30 mouse cellular contexts compared by ENCODE assay signal in genomic region chr13:112348896-112349484, GRCm38 (mm10).
A peak's percentile ranks its signal among the peaks of the same experiment; 100 is the strongest.
DNase-seq lines count a peak whose midpoint lies in the region; ATAC-seq lines count a peak whose summit lies in the region.
"Had no signal": no experiment of that assay in that cellular context is flagged by ENCODE, and none has a peak within 500 bp of the region (broad histone marks: within the 10 kb centered on the region; RNA-seq: fewer than 3 reads in every experiment).

No protein-coding gene starts in this region.

- WGBS in kidney, embryonic 15.5 days = 89% methylated on average over 14 of the region's 14 CpGs
- 96% methylated on average over 14 of the region's 14 CpGs for WGBS in embryonic facial prominence, embryonic 10.5 days
- 93% methylated on average over 14 of the region's 14 CpGs for WGBS in forebrain, embryonic 12.5 days

- no peak for ATAC-seq in kidney, embryonic 15.5 days (replicated peaks; ENCODE audit: low FRiP score)
- ATAC-seq in forebrain, embryonic 12.5 days (ENCODE audit: low FRiP score) = no peak
- ATAC-seq: activated CD4-positive, CD25-positive, alpha-beta regulatory T cell, adult 4 months; forebrain, embryonic 13.5 days; hindbrain, postnatal 0 days; intestine, embryonic 15.5 days; midbrain, embryonic 16.5 days had no signal

- H3K27ac ChIP-seq in kidney, embryonic 15.5 days = peak overlapping the region; percentile 42; the same call in 1 of the 2 replicates
- H3K27ac ChIP-seq in embryonic facial prominence, embryonic 10.5 days (replicated peaks) = peak overlapping the region; percentile 30; the same call in 1 of the 2 replicates
- H3K27ac ChIP-seq in forebrain, embryonic 12.5 days = no peak overlapping the region
- H3K27ac ChIP-seq: embryonic facial prominence, embryonic 15.5 days; forebrain, embryonic 13.5 days; hindbrain, embryonic 12.5 days; hindbrain, postnatal 0 days; intestine, embryonic 15.5 days; layer of hippocampus, adult 2 months; left cerebral cortex, adult 2 months; limb, embryonic 13.5 days; liver, embryonic 13.5 days; neural tube, embryonic 12.5 days; stomach, embryonic 15.5 days had no signal

- H3K36me3 ChIP-seq in kidney, embryonic 15.5 days = no peaks in the 10 kb centered on the region
- H3K36me3 ChIP-seq in embryonic facial prominence, embryonic 10.5 days (replicated peaks) = no peaks in the 10 kb centered on the region
- H3K36me3 ChIP-seq in forebrain, embryonic 12.5 days (replicated peaks) = no peaks in the 10 kb centered on the region
- H3K36me3 ChIP-seq: embryonic facial prominence, embryonic 15.5 days; hindbrain, embryonic 12.5 days; intestine, embryonic 15.5 days; limb, embryonic 13.5 days; liver, embryonic 13.5 days; neural tube, embryonic 12.5 days; stomach, embryonic 15.5 days had no signal

- H3K4me3 ChIP-seq in kidney, embryonic 15.5 days (replicated peaks) = no peak overlapping the region
- H3K4me3 ChIP-seq in embryonic facial prominence, embryonic 10.5 days = no peak overlapping the region
- H3K4me3 ChIP-seq in forebrain, embryonic 12.5 days (replicated peaks) = no peak overlapping the region
- H3K4me3 ChIP-seq: embryonic facial prominence, embryonic 15.5 days; forebrain, embryonic 13.5 days; hindbrain, embryonic 12.5 days; intestine, embryonic 15.5 days; layer of hippocampus, adult 2 months; left cerebral cortex, adult 2 months; limb, embryonic 13.5 days; liver, embryonic 13.5 days; myocyte; neural tube, embryonic 12.5 days; stomach, embryonic 15.5 days had no signal

- DNase-seq in kidney, adult 11 months = no peak
- DNase-seq in adrenal gland, adult 2 months = peak; percentile 87
- DNase-seq in adrenal gland, postnatal 10 days = peak; percentile 55
- DNase-seq in embryonic facial prominence, embryonic 10.5 days (ENCODE audit: low spot score) = no peak
- no peak for DNase-seq in layer of hippocampus, adult 18-20 months (ENCODE audit: low spot score in 2 of 2)
- no peak for DNase-seq in lung, adult 18-20 months
- DNase-seq: cerebellum, adult 11-12 months; cerebellum, postnatal 14 days; gastrocnemius, postnatal 14 days; heart, postnatal 14 days; liver, embryonic 13.5 days; lung, adult 2 months; lung, postnatal 10 days; right cerebral cortex, postnatal 4 days had no signal

- no peaks in the 10 kb centered on the region for H3K9me3 ChIP-seq in kidney, embryonic 15.5 days (replicated peaks)
- H3K9me3 ChIP-seq in embryonic facial prominence, embryonic 10.5 days = no peaks in the 10 kb centered on the region
- H3K9me3 ChIP-seq in forebrain, embryonic 12.5 days = no peaks in the 10 kb centered on the region
- H3K9me3 ChIP-seq: forebrain, embryonic 13.5 days; hindbrain, embryonic 12.5 days; intestine, embryonic 15.5 days; liver, embryonic 13.5 days; stomach, embryonic 15.5 days had no signal

- peaks cover 35% of the 10 kb centered on the region for H3K4me1 ChIP-seq in kidney, embryonic 15.5 days
- H3K4me1 ChIP-seq in embryonic facial prominence, embryonic 10.5 days = peaks cover 53% of the 10 kb centered on the region
- peaks cover 10% of the 10 kb centered on the region for H3K4me1 ChIP-seq in forebrain, embryonic 12.5 days
- H3K4me1 ChIP-seq: intestine, embryonic 15.5 days; liver, embryonic 13.5 days; stomach, embryonic 15.5 days had no signal

- H3K4me2 ChIP-seq in kidney, embryonic 15.5 days = no peak overlapping the region
- H3K4me2 ChIP-seq in forebrain, embryonic 12.5 days = no peak overlapping the region
- H3K4me2 ChIP-seq: embryonic facial prominence, embryonic 15.5 days; forebrain, embryonic 13.5 days; hindbrain, embryonic 12.5 days; intestine, embryonic 15.5 days; limb, embryonic 13.5 days; liver, embryonic 13.5 days; midbrain, embryonic 11.5 days; neural tube, embryonic 12.5 days; stomach, embryonic 15.5 days had no signal

- H3K9ac ChIP-seq in kidney, embryonic 15.5 days = no peak overlapping the region
- no peak overlapping the region for H3K9ac ChIP-seq in forebrain, embryonic 12.5 days
- H3K9ac ChIP-seq: embryonic facial prominence, embryonic 15.5 days; forebrain, embryonic 13.5 days; hindbrain, embryonic 12.5 days; intestine, embryonic 15.5 days; limb, embryonic 13.5 days; liver, embryonic 13.5 days; neural tube, embryonic 12.5 days; stomach, embryonic 15.5 days had no signal

- H3K27me3 ChIP-seq in kidney, embryonic 15.5 days = no peaks in the 10 kb centered on the region
- H3K27me3 ChIP-seq in embryonic facial prominence, embryonic 10.5 days (replicated peaks; ENCODE audit: low read depth, poor library complexity, severe bottlenecking) = no peaks in the 10 kb centered on the region
- no peaks in the 10 kb centered on the region for H3K27me3 ChIP-seq in forebrain, embryonic 12.5 days
- H3K27me3 ChIP-seq: embryonic facial prominence, embryonic 15.5 days; forebrain, embryonic 13.5 days; hindbrain, embryonic 12.5 days; intestine, embryonic 15.5 days; limb, embryonic 13.5 days; liver, embryonic 13.5 days; neural tube, embryonic 12.5 days; stomach, embryonic 15.5 days had no signal

Comparison
In these comparisons a context has a peak if more than half of its experiments do, and no peak if none do; other contexts are left out.
1. DNase-seq: peak in adrenal gland, adult 2 months (single experiment) and adrenal gland, postnatal 10 days (single experiment); none in kidney, adult 11 months (single experiment), embryonic facial prominence, embryonic 10.5 days (single experiment), layer of hippocampus, adult 18-20 months (0 of 2) and lung, adult 18-20 months (0 of 2).